8 mouse cellular contexts compared by ENCODE assay signal in genomic region chr13:117024916-117025225, GRCm38 (mm10). TPM values are rescaled to one million over a fixed set of nuclear protein-coding genes. Genes with fewer than 3 reads are reported as not detected.
A peak's percentile ranks its signal among the peaks of the same experiment; 100 is the strongest.
DNase-seq lines count a peak whose midpoint lies in the region; ATAC-seq lines count a peak whose summit lies in the region.

No protein-coding gene starts in this region.

- H3K27ac ChIP-seq in heart, embryonic 14.5 days (replicated peaks in 1 of 2; ENCODE audit: control insufficient read depth in 1 of 2, insufficient read depth in 1 of 2, low read depth in 2 of 2, low read length in 2 of 2): peak overlapping the region; percentile 61 to 87
- H3K27ac ChIP-seq in liver, embryonic 15.5 days (replicated peaks): peak overlapping the region; percentile 58; the same call in 1 of the 2 replicates

- peak overlapping the region; percentile 94 for H3K9ac ChIP-seq in heart, embryonic 14.5 days (ENCODE audit: low read length)
- H3K9ac ChIP-seq in liver, embryonic 15.5 days: peak overlapping the region; percentile 23; the same call in 1 of the 2 replicates

- H3K9me3 ChIP-seq in heart, embryonic 14.5 days (ENCODE audit: control insufficient read depth, low read length): no peaks in the 10 kb centered on the region
- H3K9me3 ChIP-seq in liver, embryonic 15.5 days (replicated peaks): no peaks in the 10 kb centered on the region

- peak; percentile 4; the same call in 1 of the 2 replicates for ATAC-seq in heart, embryonic 14.5 days (ENCODE audit: insufficient number of reproducible peaks, insufficient read depth, low FRiP score, low read depth)
- ATAC-seq in liver, embryonic 15.5 days (ENCODE audit: insufficient read depth): peak; percentile 4; the same call in 1 of the 2 replicates

- DNase-seq in adrenal gland, adult 8-10 months: peak; percentile 5
- no peak for DNase-seq in adrenal gland, postnatal 4 days (ENCODE audit: low spot score in 2 of 2)
- DNase-seq in retina, embryonic 14.5 days (ENCODE audit: low spot score): peak; percentile 53
- no peak for DNase-seq in retina, postnatal 1 day
- no peak for DNase-seq in adrenal gland, postnatal 25 days
- no peak for DNase-seq in adrenal gland, postnatal 36 days

- 0% methylated on average over 14 of the region's 18 CpGs for WGBS in heart, embryonic 14.5 days
- WGBS in liver, embryonic 15.5 days (ENCODE audit: insufficient replicate concordance): 0% methylated on average over 18 of the region's 18 CpGs

- H3K4me1 ChIP-seq in heart, embryonic 14.5 days (ENCODE audit: control insufficient read depth in 2 of 2, insufficient read depth in 2 of 2, low read length in 2 of 2): peaks cover 9 to 30% of the 10 kb centered on the region in 2 experiments
- peaks cover 6% of the 10 kb centered on the region; the same call in 1 of the 2 replicates for H3K4me1 ChIP-seq in liver, embryonic 15.5 days (replicated peaks)

- peak overlapping the region; percentile 87 to 89 for H3K4me3 ChIP-seq in heart, embryonic 14.5 days (ENCODE audit: control insufficient read depth in 1 of 2, insufficient read depth in 1 of 2, low read depth in 1 of 2, low read length in 2 of 2)
- peak overlapping the region; percentile 60 for H3K4me3 ChIP-seq in liver, embryonic 15.5 days (replicated peaks)

- no peaks in the 10 kb centered on the region for H3K36me3 ChIP-seq in heart, embryonic 14.5 days (ENCODE audit: control insufficient read depth, insufficient read depth, low read length)
- H3K36me3 ChIP-seq in liver, embryonic 15.5 days (replicated peaks): no peaks in the 10 kb centered on the region

- H3K4me2 ChIP-seq in heart, embryonic 14.5 days (ENCODE audit: low read length): peak overlapping the region; percentile 83
- peak overlapping the region; percentile 72 for H3K4me2 ChIP-seq in liver, embryonic 15.5 days

- H3K27me3 ChIP-seq in heart, embryonic 14.5 days (ENCODE audit: control insufficient read depth, insufficient read depth, low read length): no peaks in the 10 kb centered on the region
- peaks cover 48% of the 10 kb centered on the region for H3K27me3 ChIP-seq in liver, embryonic 15.5 days

RNA-seq across cellular contexts. Expression of gene Parp8, which starts 0.5 kb away (rescaled TPM):
- total RNA-seq in adrenal gland, adult 8-10 months (2022): 10 to 100 TPM in 3 of 4 experiments, 1 to 10 TPM in 1; 9.7 to 23.7 (median 16.7) TPM
- 10 to 100 TPM; 20.8 to 24.1 TPM for total RNA-seq in adrenal gland, postnatal 4 days (2021)
- 17.3 and 17.4 TPM in 2 replicates for polyA plus RNA-seq in heart, embryonic 14.5 days (2014; fragmentation: Nextera tagmentation; extraction: Ambion mirVana)
- polyA plus RNA-seq in liver, embryonic 15.5 days (2015; fragmentation: Nextera tagmentation; extraction: Ambion mirVana): 2.3 and 2.4 TPM in 2 replicates
- total RNA-seq in adrenal gland, postnatal 25 days (2021): 14.2 and 14.7 TPM in 2 replicates
- 10 to 100 TPM; 10.5 to 11.0 TPM for total RNA-seq in adrenal gland, postnatal 36 days (2021)

Comparison
In these comparisons a context has a peak if more than half of its experiments do, and no peak if none do; other contexts are left out.
1. DNase-seq: peak in adrenal gland, adult 8-10 months (single experiment) and retina, embryonic 14.5 days (single experiment); none in adrenal gland, postnatal 4 days (0 of 2), retina, postnatal 1 day (single experiment), adrenal gland, postnatal 25 days (single experiment) and adrenal gland, postnatal 36 days (0 of 2).